Mouse (Mus musculus) cerebellum, postnatal 4 days (tissue): ENCODE data around the gene Grb2.

Experiments
- DNase-seq, 2 experiments: peaks; one replicate each; pipeline ENCODE4 v3.0.0; 2022; ENCODE audit warnings: low spot score in 2 of 2, mixed read lengths in 1 of 2

Grb2 gene

DNA sequence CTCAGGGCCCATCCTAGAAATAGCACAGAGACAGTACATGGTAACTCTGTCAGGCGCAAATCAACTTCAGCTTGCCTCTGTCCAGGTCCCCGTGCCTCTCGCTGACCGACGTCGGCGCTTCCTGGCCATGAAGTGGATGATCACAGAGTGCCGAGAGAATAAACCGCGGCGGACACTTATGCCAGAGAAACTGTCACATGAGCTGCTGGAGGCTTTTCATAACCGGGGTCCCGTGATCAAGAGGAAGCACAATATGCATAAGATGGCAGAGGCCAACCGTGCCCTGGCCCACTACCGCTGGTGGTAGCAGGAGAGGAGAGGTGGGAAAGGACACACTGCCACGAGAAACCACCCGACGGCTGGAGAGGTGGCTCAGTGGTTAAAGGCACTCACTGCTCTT lies 101.7 kb downstream of the Grb2 start:
- no peak for DNase-seq

DNA sequence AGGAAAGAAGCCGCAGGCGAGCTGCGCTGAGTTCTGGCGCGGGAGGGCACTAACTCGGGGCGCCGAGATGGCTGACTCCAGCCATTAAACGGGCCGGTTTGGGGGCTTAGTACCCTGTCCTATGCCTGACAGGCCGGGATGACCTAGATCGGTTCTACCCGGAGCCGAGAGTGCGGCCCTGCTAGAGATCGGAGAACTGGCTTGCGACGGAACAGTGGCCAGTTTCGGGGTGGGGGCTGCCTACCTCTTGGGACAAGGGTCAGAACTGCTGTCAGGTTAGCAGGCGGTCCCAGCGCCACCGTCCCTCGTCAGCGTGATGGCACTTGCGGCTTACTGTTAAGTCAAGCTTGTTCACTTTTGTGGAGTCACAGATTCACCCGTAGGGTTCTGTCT lies 104.1 kb downstream of the Grb2 start:
- no peak for DNase-seq

DNA sequence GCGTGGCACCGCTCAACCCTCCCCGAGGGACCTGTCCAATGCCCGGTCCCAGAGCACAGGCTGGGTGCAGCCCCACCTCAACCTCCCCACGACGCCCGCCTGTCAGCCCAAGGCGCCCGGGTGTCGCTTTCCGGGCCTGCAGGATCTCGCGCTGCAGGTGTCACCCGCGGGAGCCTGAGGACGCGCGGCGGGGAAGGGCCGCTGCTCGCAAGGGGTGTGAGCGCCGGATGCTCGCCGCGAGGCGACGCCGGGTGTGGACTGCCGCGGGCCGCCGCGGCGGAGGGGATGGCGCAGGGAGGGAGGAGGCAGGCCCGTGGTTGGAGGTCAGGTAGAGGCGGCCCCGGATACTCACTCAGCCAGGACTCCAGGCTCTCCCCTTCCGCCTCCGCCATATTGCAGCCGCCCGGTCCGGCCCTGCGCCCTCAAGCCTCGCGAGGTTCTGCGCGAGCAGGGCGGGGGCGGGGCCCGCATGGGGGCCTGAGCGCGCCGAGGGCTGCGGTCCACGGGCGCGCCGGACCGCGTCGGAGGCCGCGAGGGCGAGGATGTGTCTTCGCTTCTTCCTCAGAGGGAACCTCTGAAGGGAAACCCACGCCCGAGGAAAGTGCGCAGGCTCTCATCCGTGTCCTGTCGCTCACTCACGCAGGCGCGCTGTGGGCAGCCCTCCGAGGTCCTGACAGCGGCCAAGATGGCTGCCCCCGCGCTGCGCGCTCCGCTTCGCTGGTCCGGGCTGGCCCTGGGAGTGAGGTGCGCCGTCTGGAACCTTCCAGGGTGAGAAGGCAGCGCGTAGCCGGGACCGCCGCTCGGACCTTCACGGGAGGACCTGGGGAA lies 104.7 kb downstream of the Grb2 start, which contains the start of the genes Mrps7 and Gga3:
TSS of gene Mrps7 (plus strand) at position 450 of the 828 bp plus-strand sequence.
TSS of gene Gga3 (minus strand) at position 576 of the 828 bp plus-strand sequence.
- peak; percentile 74 to 90 for DNase-seq

- DNase-seq = no peak
Observed at GRCm38 (mm10) chr11:115603128-115603475, 105.3 kb downstream of the Grb2 start.

- DNase-seq = no peak
Observed at GRCm38 (mm10) chr11:115601174-115601573, 107.2 kb downstream of the Grb2 start.

- DNase-seq = no peak
Observed at GRCm38 (mm10) chr11:115600743-115601142, 107.7 kb downstream of the Grb2 start.

DNA sequence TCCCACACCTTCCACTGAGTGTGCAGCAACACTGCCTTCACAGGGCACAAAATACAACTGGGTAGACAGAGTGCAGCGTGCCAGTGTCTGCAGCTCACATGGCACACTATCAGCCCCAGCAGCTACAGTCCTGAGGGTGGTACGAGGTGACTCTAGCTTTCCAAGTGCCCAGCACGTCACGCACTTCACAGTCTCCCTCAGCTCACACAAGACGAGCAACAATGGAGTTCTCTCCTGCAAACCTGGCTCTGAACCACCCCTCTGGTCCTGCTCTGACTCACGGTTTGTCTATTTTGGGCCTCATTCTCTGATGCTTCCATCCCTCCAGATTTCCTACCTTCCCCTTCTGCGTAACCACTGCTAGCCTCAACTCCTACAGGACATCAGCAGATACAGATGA lies 108.7 kb downstream of the Grb2 start:
- DNase-seq = no peak

DNA sequence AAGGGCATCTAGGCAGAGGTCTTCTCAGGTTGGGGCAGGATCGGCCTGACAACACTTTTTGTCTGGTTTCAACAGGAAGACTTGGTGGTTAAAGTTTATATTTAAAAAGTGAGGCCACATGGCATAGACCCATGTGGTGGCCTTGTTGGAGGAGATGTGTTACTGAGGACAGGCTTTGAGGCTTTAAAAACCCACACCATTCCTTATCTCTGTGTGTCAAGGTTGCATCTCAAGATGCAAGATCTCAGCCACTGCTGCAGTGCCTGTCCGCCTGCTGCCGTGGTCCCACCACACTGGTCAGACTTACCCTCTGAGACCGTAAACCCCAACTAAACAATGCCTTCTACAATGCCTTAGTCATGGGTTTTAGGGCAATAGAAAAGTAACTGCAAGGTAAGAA lies 110.1 kb downstream of the Grb2 start:
- DNase-seq = no peak

DNA sequence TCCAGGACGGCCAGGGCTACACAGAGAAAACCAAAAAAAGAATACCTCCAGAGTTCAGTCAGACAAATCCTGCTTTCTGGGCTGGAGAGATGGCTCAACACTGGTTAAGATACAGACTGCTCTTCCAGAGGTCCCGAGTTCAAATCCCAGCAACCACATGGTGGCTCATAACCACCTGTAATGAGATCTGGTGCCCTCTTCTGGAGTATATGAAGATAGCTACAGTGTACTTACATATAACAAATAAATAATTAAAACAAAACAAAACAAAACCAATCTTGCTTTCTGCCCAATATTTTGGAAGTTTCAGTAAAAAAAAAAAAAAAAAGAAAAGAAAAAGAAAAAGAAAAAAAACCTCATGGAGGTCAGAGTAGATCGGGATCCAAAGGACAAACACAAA lies 113.2 kb downstream of the Grb2 start:
- DNase-seq = no peak
